Mouse (Mus musculus): ENCODE measurements around the gene Rnf133. TPM values are rescaled to one million over a fixed set of nuclear protein-coding genes. Genes with fewer than 3 reads are reported as not detected.

Gene Rnf133
- polyA plus RNA-seq, 1 experiment from 2014 or later = not detected

Other genes with a start within 250 kb of the Rnf133 start
- gene Rnf148, start 4.8 kb upstream of the Rnf133 start, polyA plus RNA-seq (2014; fragmentation: Nextera tagmentation; extraction: Ambion mirVana) = not detected in 2 replicates
- 2.9 and 3.1 TPM in 2 replicates for gene Cadps2, start 189.1 kb upstream of the Rnf133 start, polyA plus RNA-seq (2014; fragmentation: Nextera tagmentation; extraction: Ambion mirVana)

Data from neural tube, embryonic 11.5 days (tissue).